10 mouse cellular contexts compared by ENCODE assay signal in genomic region chr4:138792599-138792998, GRCm38 (mm10). TPM values are rescaled to one million over a fixed set of nuclear protein-coding genes. Genes with fewer than 3 reads are reported as not detected.
DNase-seq lines count a peak whose midpoint lies in the region; ATAC-seq and TF ChIP-seq lines count a peak whose summit lies in the region.
"Had no signal": no experiment of that assay in that cellular context is flagged by ENCODE, and none has a peak within 500 bp of the region (broad histone marks: within the 10 kb centered on the region; RNA-seq: fewer than 3 reads in every experiment).

No protein-coding gene starts in this region.

- TF ChIP-seq CTCF in stomach, postnatal 0 days (IDR thresholded peaks at IDR 0.05; ENCODE audit: low read depth) = no peak

- no peak overlapping the region for H3K4me2 ChIP-seq in kidney, embryonic 16.5 days (replicated peaks; ENCODE audit: low read depth, low read length)
- no peak overlapping the region for H3K4me2 ChIP-seq in embryonic facial prominence, embryonic 11.5 days (ENCODE audit: low read depth, low read length)
- no peak overlapping the region for H3K4me2 ChIP-seq in stomach, postnatal 0 days (replicated peaks; ENCODE audit: low read depth)
- H3K4me2 ChIP-seq: heart, embryonic 12.5 days; midbrain, embryonic 12.5 days had no signal

- H3K4me3 ChIP-seq in kidney, embryonic 16.5 days (ENCODE audit: low read length) = no peak overlapping the region
- H3K4me3 ChIP-seq in embryonic facial prominence, embryonic 11.5 days (ENCODE audit: low read depth, low read length) = no peak overlapping the region
- H3K4me3 ChIP-seq in stomach, postnatal 0 days (ENCODE audit: low read depth, low read length) = no peak overlapping the region
- H3K4me3 ChIP-seq: heart, embryonic 12.5 days; midbrain, embryonic 12.5 days had no signal

- H3K36me3 ChIP-seq in kidney, embryonic 16.5 days (ENCODE audit: insufficient read depth, low read length) = no peaks in the 10 kb centered on the region
- H3K36me3 ChIP-seq in embryonic facial prominence, embryonic 11.5 days (replicated peaks; ENCODE audit: control insufficient read depth, insufficient read depth, low read depth, low read length) = no peaks in the 10 kb centered on the region
- no peaks in the 10 kb centered on the region for H3K36me3 ChIP-seq in stomach, postnatal 0 days (ENCODE audit: control insufficient read depth, insufficient read depth, low read length)
- H3K36me3 ChIP-seq: heart, embryonic 12.5 days; midbrain, embryonic 12.5 days had no signal

- H3K27me3 ChIP-seq in kidney, embryonic 16.5 days (ENCODE audit: insufficient read depth, low read length) = no peaks in the 10 kb centered on the region
- no peaks in the 10 kb centered on the region for H3K27me3 ChIP-seq in embryonic facial prominence, embryonic 11.5 days (ENCODE audit: control insufficient read depth, insufficient read depth, low read length)
- H3K27me3 ChIP-seq in stomach, postnatal 0 days (ENCODE audit: control insufficient read depth, insufficient read depth, low read length) = no peaks in the 10 kb centered on the region
- H3K27me3 ChIP-seq: midbrain, embryonic 12.5 days had no signal

- no peak overlapping the region for H3K27ac ChIP-seq in kidney, embryonic 16.5 days (ENCODE audit: low read length)
- no peak overlapping the region for H3K27ac ChIP-seq in embryonic facial prominence, embryonic 11.5 days (replicated peaks; ENCODE audit: low read depth, low read length)
- H3K27ac ChIP-seq in stomach, postnatal 0 days (replicated peaks) = peak overlapping the region; percentile 35; the same call in 1 of the 2 replicates
- H3K27ac ChIP-seq: midbrain, embryonic 12.5 days had no signal

- H3K9ac ChIP-seq in kidney, embryonic 16.5 days (replicated peaks; ENCODE audit: low read length) = no peak overlapping the region
- H3K9ac ChIP-seq in embryonic facial prominence, embryonic 11.5 days (replicated peaks; ENCODE audit: low read length) = no peak overlapping the region
- peak overlapping the region; percentile 8; the same call in 1 of the 2 replicates for H3K9ac ChIP-seq in stomach, postnatal 0 days (ENCODE audit: low read length)
- H3K9ac ChIP-seq: heart, embryonic 12.5 days; midbrain, embryonic 12.5 days had no signal

- ATAC-seq in kidney, embryonic 16.5 days (ENCODE audit: low FRiP score, low TSS enrichment) = no peak
- no peak for ATAC-seq in embryonic facial prominence, embryonic 11.5 days (replicated peaks; ENCODE audit: insufficient number of reproducible peaks, low FRiP score, low TSS enrichment, low read depth)
- peak; percentile 45; the same call in 1 of the 2 replicates for ATAC-seq in stomach, postnatal 0 days (ENCODE audit: low FRiP score, low TSS enrichment)

- no peak for TF ChIP-seq EP300 in stomach, postnatal 0 days (optimal IDR thresholded peaks at IDR 0.05)

- peak; percentile 33 to 51 for DNase-seq in kidney, adult 8-10 months
- peak; percentile 56 for DNase-seq in embryonic facial prominence, embryonic 11.5 days (ENCODE audit: low spot score)
- peak; percentile 52 to 64 for DNase-seq in kidney, postnatal 36 days
- peak; percentile 44 for DNase-seq in stomach, postnatal 0 days (ENCODE audit: low spot score)
- DNase-seq in heart, adult 11 months = no peak
- DNase-seq in cerebellum, adult 11 months = no peak

- no peaks in the 10 kb centered on the region for H3K9me3 ChIP-seq in kidney, embryonic 16.5 days (ENCODE audit: low read length)
- no peaks in the 10 kb centered on the region for H3K9me3 ChIP-seq in embryonic facial prominence, embryonic 11.5 days (replicated peaks; ENCODE audit: control insufficient read depth, low read length)
- no peaks in the 10 kb centered on the region for H3K9me3 ChIP-seq in stomach, postnatal 0 days (ENCODE audit: control insufficient read depth, low read length)
- H3K9me3 ChIP-seq: midbrain, embryonic 12.5 days had no signal

- WGBS in kidney, embryonic 16.5 days = 17% methylated on average over 9 of the region's 9 CpGs
- WGBS in embryonic facial prominence, embryonic 11.5 days = 65% methylated on average over 9 of the region's 9 CpGs
- 14% methylated on average over 9 of the region's 9 CpGs for WGBS in stomach, postnatal 0 days

- peaks cover 6% of the 10 kb centered on the region; the same call in 1 of the 2 replicates for H3K4me1 ChIP-seq in kidney, embryonic 16.5 days (ENCODE audit: insufficient read depth, low read length)
- no peaks in the 10 kb centered on the region for H3K4me1 ChIP-seq in embryonic facial prominence, embryonic 11.5 days (ENCODE audit: control insufficient read depth, insufficient read depth, low read length)
- no peaks in the 10 kb centered on the region; the same call in 1 of the 2 replicates for H3K4me1 ChIP-seq in stomach, postnatal 0 days (replicated peaks; ENCODE audit: control insufficient read depth, insufficient read depth)
- H3K4me1 ChIP-seq: heart, embryonic 12.5 days; midbrain, embryonic 12.5 days had no signal

RNA-seq across cellular contexts. Expression of gene Pla2g2d, which starts 17.1 kb away (rescaled TPM):
- polyA plus RNA-seq in kidney, embryonic 16.5 days (2015; fragmentation: Nextera tagmentation; extraction: Ambion mirVana) = 0.19 TPM in 1 of 2 replicates, not detected in the other
- 0.43 and 1.1 TPM in 2 replicates for polyA plus RNA-seq in embryonic facial prominence, embryonic 11.5 days (2014; fragmentation: Nextera tagmentation; extraction: Ambion mirVana)
- polyA plus RNA-seq in stomach, postnatal 0 days (2015; fragmentation: Nextera tagmentation; extraction: Ambion mirVana) = 0.21 and 0.27 TPM in 2 replicates
- polyA plus RNA-seq: heart, embryonic 12.5 days; liver, adult 2 months had no signal

RNA-seq across cellular contexts. Expression of gene Pla2g2f, which starts 35.2 kb away (rescaled TPM):
- polyA plus RNA-seq in kidney, embryonic 16.5 days (2015; fragmentation: Nextera tagmentation; extraction: Ambion mirVana) = 0.07 TPM in 1 of 2 replicates, not detected in the other
- not detected in 2 replicates for polyA plus RNA-seq in embryonic facial prominence, embryonic 11.5 days (2014; fragmentation: Nextera tagmentation; extraction: Ambion mirVana)
- polyA plus RNA-seq in stomach, postnatal 0 days (2015; fragmentation: Nextera tagmentation; extraction: Ambion mirVana) = 8.2 and 8.7 TPM in 2 replicates
- polyA plus RNA-seq: heart, embryonic 12.5 days; liver, adult 2 months had no signal

RNA-seq across cellular contexts. Expression of gene Ubxn10, which starts 55.6 kb away (rescaled TPM):
- polyA plus RNA-seq in kidney, embryonic 16.5 days (2015; fragmentation: Nextera tagmentation; extraction: Ambion mirVana) = 2.1 and 2.3 TPM in 2 replicates
- polyA plus RNA-seq in embryonic facial prominence, embryonic 11.5 days (2014; fragmentation: Nextera tagmentation; extraction: Ambion mirVana) = 1.1 and 1.4 TPM in 2 replicates
- 0.64 and 0.81 TPM in 2 replicates for polyA plus RNA-seq in stomach, postnatal 0 days (2015; fragmentation: Nextera tagmentation; extraction: Ambion mirVana)

Comparison
In these comparisons a context has a peak if more than half of its experiments do, and no peak if none do; other contexts are left out.
1. DNase-seq: peak in kidney, adult 8-10 months (2 of 2), embryonic facial prominence, embryonic 11.5 days (single experiment), kidney, postnatal 36 days (2 of 2) and stomach, postnatal 0 days (single experiment); none in heart, adult 11 months (single experiment) and cerebellum, adult 11 months (single experiment).